Mouse (Mus musculus) common myeloid progenitor, adult 5-6 weeks (primary cell): Measurements from ENCODE around the gene Bloc1s2. TPM values are rescaled to one million over a fixed set of nuclear protein-coding genes. Genes with fewer than 3 reads are reported as not detected.
A peak's percentile ranks its signal among the peaks of the same experiment; 100 is the strongest.

ENCODE experiments used
- ATAC-seq: replicated peaks from 2 replicates; pipeline ENCODE4 v1.8.0; 2016; ENCODE audit warnings: low read depth, mild to moderate bottlenecking, moderate TSS enrichment, inconsistent platforms; ENCODE audit not compliant: poor library complexity, severe bottlenecking
- total RNA-seq: library from RNA; stranded (forward); fragments of 200-1000, 187-1606 nt; gene quantifications from 2 replicates; pipeline ENCODE4 v1.2.3, GENCODE M21; 2017

Gene Bloc1s2
- 69.7 and 106 TPM in 2 replicates for total RNA-seq

DNA sequence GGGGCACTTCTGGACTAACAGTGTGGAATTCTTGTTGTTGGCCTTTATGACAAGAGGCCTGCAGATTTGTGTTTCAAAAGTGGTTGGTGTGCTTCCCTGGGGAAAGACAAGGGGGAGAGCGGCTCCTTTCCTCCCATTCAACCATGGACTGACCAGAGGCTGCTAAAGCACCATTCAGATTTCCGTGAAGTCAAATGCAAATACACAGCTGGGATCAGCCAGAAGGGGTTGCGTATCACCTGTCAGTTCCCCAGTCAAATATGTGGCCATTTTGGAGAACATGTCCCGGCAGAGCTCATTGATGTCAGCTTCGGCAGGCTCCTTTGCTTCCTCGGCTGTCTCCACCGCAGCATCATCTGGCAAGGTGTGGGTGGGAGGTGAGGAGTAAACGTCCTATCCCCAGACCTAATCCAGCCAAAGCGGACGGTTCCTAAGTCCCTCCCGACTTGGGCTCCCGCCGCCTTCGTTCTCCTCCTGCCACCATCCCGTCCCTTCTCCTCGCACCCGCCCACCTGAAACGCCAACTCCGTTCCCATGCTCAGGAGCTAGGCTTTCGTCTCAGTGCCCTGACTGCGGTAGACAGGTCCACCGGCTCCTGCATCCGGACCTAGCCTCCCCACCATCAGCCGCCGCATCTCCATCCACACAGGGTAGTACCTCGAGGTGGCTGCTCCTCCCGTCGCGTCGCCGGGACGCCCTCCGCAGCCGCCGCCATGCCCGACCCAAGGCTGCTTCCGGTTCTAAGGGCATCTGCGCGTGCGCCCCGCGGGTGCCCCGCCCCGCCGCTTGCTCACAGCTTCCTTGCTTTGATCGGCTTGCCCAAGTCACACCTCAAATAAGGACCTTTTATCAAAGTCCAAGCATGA is at the start of gene Bloc1s2:
Gene Bloc1s2, minus strand, starts transcription at position 745 of the 866 bp plus-strand sequence.
- ATAC-seq: peak; percentile 82

DNA sequence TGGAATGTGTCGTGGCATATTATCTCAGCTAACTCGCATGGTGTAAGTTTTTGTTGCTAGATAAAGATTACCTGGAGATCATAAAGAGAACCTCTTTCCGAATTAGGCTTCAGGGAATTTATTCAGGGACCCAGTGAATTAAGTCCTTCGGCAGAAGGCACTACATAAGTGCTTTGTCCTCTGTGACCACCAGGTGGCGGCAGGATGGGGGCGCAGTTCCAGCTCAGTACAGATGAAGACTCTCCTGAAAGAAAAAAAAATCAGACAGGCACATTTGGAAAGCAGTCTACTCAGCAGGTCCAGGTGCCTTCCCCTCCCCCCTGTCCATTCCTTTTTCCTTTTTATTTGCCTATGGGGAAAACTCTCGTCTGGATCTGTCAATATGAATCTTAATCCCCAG is 48.9 kb upstream of the Bloc1s2 start:
- peak; percentile 39 for ATAC-seq

DNA sequence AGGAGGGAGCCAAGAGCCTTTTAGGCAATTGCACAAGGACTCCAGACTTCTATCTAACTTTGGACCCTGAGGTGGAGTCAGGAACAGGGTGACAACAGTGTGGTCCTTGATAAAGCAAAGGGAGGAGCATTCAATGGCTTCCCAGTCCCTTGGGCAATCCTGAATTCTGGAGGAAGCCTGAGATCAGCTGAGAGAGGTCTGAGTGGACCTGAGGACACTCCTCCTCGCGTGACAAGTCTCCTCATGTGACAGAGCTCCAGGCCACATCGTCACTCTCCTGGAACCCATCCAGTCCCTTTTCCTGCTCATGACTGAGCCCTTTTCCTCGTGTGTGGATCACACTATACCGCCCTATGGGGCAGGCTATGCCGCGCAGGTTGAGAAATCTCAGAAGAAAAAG is 47.7 kb upstream of the Bloc1s2 start:
- ATAC-seq: no peak

DNA sequence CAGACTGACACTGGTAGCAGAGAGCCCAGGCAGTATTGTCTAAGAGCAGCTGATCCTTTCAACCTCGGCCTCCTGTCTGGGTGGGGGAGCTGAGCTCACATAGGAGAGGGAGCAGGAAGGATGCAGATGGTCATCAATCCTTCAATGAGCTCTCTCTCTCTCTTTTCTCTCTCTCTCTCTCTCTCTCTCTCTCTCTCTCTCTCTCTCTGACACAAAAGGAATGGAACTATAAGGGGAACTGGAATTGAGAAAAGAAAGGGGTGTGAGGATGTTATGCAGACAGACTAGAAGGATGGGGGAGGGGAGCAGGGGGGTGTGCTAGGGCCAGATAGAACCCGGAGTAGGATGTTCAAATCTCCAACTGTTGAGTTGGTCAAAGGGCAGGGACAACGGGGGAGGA is 46.1 kb upstream of the Bloc1s2 start, which contains the start of gene Pkd2l1:
Gene Pkd2l1, minus strand, starts transcription at position 101 of the 400 bp plus-strand sequence.
- no peak for ATAC-seq

DNA sequence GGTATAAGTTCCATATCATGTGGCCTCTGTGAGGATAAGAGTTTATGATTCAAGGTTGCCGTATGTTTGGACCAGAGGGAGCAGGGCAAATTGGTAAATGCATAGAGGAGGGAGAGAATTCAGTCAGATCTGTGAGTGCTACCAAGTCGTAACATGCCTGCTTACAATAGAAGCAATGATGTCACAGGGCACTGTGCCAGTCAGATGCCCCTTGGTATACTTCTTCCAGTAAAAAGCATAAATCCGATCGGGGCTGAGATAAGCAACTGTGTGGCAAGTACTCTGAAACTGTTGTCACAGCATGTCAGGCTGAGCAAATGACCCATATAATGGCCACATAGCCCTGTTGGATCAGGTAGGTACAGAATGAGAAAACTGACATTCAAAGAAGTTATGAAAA is 42.8 kb upstream of the Bloc1s2 start:
- no peak for ATAC-seq

DNA sequence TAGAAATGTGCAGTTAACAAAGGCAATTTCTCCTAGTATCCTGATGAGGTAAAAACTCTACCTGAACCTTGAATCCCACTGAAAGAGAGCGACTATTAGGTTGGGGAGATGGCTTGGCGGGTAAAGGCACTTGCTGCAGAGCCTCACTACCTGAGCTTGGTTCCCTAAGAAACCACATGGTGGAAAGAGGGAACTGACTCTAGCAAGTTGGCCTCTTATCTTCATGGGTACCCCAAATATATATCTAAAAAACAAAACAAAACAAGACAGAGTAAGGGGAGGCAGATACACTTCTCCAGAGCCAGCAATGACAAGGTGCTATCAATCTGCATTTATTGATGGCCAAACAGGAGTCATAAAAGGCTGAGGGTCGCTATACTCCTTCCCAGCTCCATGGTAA is 37.7 kb upstream of the Bloc1s2 start:
- no peak for ATAC-seq

DNA sequence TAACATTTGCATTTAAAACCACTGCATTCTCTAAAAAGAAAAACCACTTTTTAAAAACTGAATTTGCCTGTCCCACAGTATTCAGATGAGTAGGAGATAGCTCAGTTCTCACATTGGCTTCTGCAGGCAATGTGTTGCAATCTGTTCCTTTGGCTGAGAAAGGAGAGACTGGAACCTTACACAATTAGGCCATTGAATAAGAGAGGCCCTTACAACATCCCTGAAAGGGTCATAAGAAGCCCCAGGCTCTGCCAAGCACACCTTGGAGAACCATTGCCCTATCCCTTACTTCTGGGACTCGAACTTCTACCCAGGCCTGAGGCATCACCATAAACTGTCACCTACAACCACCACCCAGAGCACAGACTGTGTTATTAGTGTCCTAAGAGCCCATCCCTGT is 34.3 kb upstream of the Bloc1s2 start:
- ATAC-seq: no peak

DNA sequence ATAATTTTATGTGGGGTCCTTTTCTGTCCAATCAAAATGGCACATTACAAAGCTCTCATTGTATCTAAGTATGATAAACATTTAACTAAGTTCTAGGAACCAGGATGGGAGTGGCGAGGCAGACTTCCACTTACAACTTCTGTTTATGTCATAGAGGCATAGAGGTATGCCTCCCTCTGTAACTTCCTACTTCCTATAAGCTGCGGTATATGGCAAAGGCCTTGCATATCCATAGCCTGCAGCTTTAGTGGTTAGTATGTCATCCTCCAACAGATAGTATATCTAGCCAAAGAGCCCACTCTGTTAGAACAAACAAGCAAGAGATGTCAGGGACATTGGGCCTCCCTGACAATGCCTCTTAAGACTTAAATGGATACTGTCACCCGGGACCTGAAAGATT is 30.5 kb upstream of the Bloc1s2 start:
- no peak for ATAC-seq

DNA sequence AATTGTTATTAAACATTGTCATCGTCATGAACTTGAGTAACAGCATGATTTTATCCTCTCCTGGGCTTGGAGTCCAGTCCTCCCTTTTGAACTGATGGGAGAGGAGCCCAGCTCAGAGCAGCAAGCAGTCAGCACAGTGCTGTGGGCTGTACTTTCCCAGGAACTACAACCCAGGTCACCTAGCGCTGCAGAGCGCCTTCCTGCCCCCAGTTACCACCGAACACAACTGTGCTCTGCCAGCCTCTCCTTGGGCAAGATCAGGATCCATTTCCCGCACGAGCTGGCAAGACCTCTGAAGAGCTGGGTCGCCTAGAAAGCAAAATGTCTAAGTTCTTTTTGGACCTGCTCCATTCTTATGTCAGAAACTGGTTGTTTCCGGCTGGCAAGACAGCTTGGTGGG is 28.6 kb upstream of the Bloc1s2 start:
- ATAC-seq: no peak

DNA sequence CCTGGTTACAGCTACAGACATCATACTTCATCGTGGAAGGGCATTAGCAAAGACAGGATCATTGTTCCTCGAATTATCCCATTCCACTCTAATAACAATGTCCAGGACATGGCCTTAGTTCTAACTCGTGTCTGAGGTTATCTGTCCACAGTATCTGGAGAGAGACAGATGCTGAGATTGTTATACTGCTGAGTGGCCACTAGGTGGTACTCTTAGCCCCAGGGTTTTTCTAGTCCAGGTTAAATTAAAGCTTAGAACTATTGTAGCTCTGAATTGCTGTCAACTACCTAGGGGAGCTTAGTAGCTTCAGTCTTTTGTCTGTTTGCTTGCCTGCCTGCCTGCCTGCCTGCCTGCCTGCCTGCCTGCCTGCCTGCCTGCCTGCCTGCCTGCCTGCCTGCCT is 15.3 kb upstream of the Bloc1s2 start:
- ATAC-seq: peak; percentile 79

DNA sequence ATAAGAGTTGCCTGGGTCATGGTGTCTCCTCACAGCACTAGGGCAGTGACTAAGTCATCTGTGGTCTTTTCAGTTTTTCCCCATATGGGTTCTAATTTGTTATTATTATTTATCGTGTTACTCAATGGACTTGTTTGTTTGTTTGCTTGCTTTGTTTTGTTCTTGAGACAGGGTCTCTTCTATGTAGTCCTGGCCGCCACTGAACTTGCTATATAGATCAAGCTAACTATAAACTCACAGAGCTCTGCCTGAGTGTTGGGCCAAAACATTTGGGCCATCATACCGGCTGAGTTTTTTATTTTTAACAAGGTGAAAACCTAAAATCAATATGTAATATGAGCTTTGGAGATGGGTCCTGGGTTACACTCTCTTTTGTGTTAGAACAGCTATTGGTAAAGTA is 13.1 kb upstream of the Bloc1s2 start:
- no peak for ATAC-seq

DNA sequence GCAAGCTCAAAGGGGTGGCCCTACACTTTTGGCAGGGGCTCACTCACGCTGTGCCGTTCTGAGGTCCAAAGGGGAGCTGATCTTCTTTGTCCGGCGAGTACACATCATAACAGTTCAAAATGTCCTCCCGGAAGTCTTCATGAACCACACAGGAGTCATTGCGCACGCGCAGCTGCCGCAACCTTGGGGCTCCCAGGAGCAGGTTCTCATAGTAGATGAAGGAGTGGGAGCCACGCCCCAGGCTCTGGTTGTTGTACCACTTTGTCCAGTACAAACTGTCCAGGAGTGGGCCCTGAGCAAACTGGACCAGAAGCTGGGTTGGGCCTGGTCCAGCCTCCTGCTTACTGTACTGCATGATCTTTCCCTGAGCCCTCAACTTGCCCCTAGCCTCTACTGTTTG is 10.8 kb upstream of the Bloc1s2 start:
- ATAC-seq: no peak

DNA sequence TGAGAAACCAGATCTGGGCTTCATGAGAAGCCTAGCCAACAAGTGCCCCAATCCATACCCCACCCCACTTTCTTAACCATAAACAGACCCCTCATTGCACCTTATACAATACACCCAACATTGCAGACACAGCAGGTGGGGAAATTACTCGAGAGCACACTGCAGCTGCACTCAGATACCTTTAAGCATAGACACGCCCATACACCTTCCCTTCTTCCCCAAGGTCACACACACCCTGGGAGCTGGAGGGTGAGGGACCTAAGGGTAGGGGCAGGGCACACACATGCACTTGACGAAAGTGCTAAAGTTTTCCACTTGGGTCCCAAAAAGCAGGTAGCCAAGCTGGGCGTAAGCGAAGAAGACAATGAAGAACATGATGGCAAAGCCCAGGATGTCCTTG is 7.5 kb upstream of the Bloc1s2 start:
- ATAC-seq: no peak

DNA sequence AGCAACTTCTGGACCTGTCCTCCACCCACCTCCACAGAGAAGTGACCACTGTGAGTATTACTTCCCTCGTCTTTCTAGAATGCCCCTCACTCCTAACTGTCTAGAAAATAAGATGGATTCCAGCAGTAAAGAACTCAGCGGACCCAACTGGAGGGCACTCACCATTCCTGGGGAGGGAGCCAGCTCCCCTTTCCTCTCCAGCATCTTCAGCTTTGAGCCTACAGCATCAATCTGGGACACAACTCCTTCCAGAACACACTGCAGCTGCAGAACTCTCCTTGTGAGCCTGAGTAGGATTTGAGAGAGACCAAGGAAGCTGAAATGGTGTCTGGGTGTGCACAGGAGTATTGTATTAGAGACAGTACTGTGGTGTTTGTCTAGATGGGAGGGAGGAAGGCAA is 2.7 kb upstream of the Bloc1s2 start:
- no peak for ATAC-seq

DNA sequence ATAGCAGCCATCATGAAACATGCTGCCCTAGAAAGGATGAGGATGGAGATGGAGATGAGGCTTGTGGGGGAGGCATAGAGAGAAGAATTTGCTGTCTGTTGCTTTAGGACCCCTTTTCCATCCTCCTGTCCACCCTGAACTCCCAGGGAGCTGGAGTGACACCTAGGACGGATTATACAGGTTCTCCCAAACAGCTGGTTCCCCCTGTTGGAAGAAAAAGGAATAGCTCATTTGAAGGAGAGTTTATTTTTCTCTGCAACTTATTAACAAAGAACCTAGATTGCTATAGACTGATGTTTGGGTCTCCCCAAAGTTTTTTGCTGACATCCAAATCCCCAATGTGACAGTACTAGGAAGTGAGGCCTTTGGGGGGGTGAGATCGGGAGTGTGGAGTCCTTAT is 2.1 kb upstream of the Bloc1s2 start:
- ATAC-seq: no peak

DNA sequence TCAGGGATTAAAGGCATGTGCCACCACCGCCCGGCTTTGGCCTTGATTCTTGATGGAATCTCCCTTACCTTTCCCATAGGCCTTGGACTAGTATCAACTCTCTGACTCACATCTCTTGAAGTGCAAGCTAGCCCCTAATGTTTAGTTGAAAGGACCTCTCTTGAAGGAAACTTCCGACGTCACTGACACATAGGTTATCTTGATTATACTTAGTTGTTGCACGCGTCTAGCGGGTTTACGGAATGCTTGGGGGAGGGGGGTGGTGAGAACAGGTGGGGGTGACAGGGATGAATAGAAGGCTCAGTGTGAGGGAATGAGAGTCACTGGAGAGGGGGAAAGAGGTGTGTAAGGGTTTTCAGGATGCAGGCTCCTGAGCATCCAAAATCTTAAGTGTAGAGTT is 705 bp upstream of the Bloc1s2 start:
- no peak for ATAC-seq

DNA sequence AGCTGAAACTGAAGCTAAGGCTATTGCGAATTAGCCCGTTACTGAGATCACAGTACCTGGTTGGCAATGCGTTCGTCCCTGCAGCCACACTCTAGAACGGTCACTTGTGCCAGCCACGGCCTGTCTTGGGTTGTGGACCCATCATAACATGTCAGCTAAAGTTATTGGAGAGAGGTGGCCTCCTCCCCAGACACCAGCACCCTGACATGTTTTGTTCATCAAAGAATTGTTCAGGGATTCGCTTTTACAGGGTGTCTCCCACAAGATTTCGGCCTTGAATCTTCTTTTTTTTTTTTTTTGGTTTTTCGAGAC is 278 bp upstream of the Bloc1s2 start:
- 0 out of 2 replicates have a peak, but pooled peaks have one; percentile 10 for ATAC-seq

DNA sequence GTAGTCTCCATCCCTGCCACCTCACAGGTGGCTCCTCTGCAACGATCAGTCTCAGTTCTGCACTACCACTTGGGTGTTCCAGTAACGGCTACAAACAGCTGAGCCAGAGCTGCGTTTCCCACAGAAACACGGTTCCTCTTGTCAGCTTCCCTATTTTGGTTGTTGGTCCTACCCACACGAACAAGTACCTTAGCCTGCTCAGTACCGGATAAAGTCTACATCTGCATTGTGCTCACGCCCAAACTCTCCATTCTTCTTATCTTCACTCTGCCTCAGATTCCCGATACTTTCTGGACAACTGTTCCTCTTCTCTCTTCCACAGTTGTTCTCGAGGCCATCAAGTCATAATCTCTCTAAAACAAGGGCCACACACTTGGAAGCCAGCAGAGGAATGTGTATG is 1.9 kb downstream of the Bloc1s2 start:
- ATAC-seq: peak; percentile 67

DNA sequence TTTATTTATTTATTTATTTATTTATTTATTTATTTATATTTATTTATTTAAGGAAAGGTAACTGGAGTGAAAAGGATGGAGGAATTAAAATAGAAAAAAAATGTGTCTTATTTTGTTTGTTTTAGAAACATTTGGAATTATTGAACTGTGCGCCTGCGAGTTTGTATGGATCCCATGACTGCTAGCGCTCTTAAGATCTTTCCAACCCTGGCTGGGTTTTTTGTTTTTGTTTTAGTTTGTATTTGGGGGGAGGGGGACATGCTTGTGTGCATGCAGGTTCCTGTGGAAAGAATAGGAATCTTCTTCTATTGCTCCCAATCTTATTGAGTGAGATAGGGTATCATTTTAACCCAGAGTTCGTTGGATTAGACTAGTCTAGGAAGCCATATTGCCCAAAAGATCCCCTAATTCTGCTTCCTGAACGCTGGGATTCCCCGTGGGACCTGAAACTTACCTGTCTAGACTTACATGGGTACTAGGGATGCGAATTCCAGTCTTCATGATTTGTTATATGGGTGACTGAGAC is 10.2 kb downstream of the Bloc1s2 start:
- ATAC-seq: no peak

DNA sequence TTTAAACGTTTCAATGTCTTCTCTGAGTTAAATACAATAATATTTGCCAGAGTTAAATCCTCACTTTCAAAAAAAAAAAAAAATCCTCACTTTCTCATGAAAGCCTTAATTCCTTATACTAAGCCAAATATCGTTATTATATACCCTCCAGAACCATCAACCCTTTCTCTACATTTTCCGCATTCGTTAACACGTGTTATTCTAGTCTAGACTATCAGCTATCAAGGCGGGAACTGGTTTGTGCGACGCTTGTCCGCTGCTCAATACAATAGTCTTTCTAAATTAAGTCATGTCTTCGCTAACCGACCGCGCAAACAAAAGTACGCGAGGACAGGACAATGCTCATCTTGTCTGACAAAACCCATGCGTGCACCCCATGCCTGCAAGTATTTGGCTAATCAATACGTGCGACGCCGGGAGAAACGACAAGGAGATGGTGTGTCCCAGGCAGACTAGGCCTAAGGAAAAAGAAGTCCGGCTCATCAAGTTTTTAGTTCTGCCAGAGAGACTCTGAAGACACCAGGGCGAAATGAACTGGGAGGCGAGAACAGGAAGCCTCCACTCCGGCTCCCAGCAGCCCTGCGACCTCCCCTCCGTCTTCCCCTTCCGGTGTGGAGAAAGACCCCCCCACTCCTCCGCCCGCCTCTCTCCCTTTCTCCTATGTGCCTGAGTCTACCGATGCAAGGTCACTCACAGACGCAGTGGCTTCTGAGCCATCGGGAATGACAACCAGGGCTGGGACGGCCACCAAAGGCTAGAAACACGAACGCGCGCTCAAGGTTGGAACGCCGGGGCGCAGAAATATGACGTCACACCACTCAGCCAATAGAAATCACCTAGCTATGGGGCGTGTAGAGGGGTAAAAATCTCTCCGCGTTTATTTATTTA is 10.9 kb downstream of the Bloc1s2 start, which contains the start of gene Cwf19l1:
Gene Cwf19l1, minus strand, starts transcription at position 805 of the 888 bp plus-strand sequence.
- ATAC-seq: peak; percentile 90

DNA sequence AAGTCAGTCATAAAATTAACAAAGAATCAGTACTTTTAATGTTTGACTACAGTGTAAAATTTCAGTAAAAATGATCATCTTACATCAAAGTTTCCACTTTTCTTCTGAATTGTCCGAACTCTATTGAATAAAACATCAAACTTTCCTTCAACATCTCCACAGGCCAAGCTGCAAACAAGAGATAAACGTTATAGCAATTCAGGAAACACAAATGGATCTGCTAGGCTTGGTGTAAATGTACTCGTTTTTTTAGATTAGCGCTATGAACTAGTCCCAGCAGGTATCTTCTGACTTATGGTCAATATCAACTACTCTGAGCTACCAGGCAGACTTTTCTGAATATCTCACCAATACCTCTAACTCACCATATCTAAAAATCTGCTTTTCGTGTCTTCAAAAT is 13.3 kb downstream of the Bloc1s2 start:
- no peak for ATAC-seq
